Mouse (Mus musculus) heart, embryonic 11.5 days (tissue): ENCODE measurements at regions not wholly inside any gene's neighbourhood (a gene's known extent, or its start where the extent isn't known, plus 50 kb on each side); places are given as distances from the start of the nearest gene placed in this dataset.
"Not testable (repeated sequence)": the region's sequence is repeated elsewhere in the genome, so short reads cannot be mapped to it uniquely, and the experiment has no call there.

Source experiments
- ATAC-seq: fragments of 200-750 bp; cut with Nextera tagmentation; replicated peaks from 2 replicates; pipeline ENCODE4 v1.8.0; 2017; ENCODE audit warnings: moderate library complexity; ENCODE audit not compliant: insufficient number of reproducible peaks, low FRiP score, low TSS enrichment
- H3K27ac ChIP-seq: fragments of 300-500 bp; sonication (generic); 2 replicates; pipeline ENCODE4 v1.5.1; 2014; ENCODE audit warnings: mild to moderate bottlenecking, low read depth, low read length
- H3K27me3 ChIP-seq: fragments of 300-500 bp; sonication (generic); 2 replicates; pipeline ENCODE4 v1.6.1; 2014; ENCODE audit warnings: mild to moderate bottlenecking, low read length, mixed read lengths; ENCODE audit not compliant: control insufficient read depth, insufficient read depth
- H3K36me3 ChIP-seq: fragments of 300-500 bp; sonication (generic); 2 replicates; pipeline ENCODE4 v1.6.1; 2014; ENCODE audit warnings: mild to moderate bottlenecking, low read length, moderate library complexity, mixed read lengths; ENCODE audit not compliant: control insufficient read depth, insufficient read depth
- H3K4me1 ChIP-seq: fragments of 300-500 bp; sonication (generic); 2 replicates; pipeline ENCODE4 v1.6.1; 2014; ENCODE audit warnings: low read length; ENCODE audit not compliant: control insufficient read depth, insufficient read depth
- H3K4me2 ChIP-seq: fragments of 300-500 bp; sonication (generic); 2 replicates; pipeline ENCODE4 v1.6.1; 2014; ENCODE audit warnings: mild to moderate bottlenecking, moderate library complexity
- H3K4me3 ChIP-seq: fragments of 300-500 bp; sonication (generic); 2 replicates; pipeline ENCODE4 v1.5.1; 2014; ENCODE audit warnings: low read depth, low read length
- H3K9ac ChIP-seq: fragments of 300-500 bp; sonication (generic); 2 replicates; pipeline ENCODE4 v1.6.1; 2014; ENCODE audit warnings: mild to moderate bottlenecking, low read depth, low read length, moderate library complexity
- H3K9me3 ChIP-seq: fragments of 300-500 bp; sonication (generic); replicated peaks from 2 replicates; pipeline ENCODE4 v1.6.1; 2016; ENCODE audit warnings: low read length; ENCODE audit not compliant: control insufficient read depth
- WGBS: fragments of 180-500 bp; shearing (Covaris S2); extraction: QIAGEN DNeasy Blood & Tissue Kit; methylation state at CpG from one replicate; pipeline ENCODE4 v1.1.7; 2014; ENCODE audit not compliant: insufficient replicate concordance; 5-methylcytosine and 5-hydroxymethylcytosine counted together

DNA sequence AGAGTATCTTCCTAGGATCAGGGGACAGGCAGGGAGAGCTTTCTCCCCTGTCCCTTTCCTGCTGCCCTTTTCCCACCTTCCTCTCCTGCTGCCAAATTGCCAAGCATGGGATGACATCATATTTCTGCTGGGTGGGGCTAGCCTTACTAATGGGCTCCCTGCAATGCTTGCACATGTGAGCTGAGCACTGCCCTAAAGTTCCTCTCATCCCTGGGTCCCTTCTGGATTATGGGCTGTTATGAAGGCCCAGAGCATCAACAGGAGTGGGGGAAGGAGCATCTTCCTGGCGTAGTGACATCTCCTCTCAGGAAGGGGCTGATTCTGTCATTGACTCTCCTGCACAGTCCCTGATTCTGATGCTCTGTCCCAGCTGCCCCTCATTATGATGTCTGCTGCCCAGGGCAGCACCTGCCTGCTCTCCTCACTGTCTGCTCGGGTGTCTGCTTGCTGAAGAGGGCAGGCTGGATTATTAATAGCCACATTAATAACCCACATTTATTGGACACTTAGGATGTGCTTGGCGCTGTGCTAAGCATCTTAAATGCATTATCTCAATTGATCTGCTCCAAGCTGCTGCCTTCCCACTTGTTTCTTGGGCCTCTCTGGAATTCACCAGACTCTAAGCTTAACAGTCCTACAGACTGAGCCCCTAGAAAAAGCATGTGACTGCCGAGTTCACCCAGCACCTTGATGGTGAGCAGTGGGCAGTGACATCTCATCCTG lies 219.1 kb downstream of the Tpra1 start:
- Histone ChIP-seq H3K9me3 (no peaks in the 10 kb centered on the region), H3K27ac (no peak overlapping the region), H3K4me2 (no peak overlapping the region), H3K36me3 (no peaks in the 10 kb centered on the region), H3K4me3 (no peak overlapping the region), H3K9ac (no peak overlapping the region), H3K27me3 (peaks cover 12% of the 10 kb centered on the region), H3K4me1 (no peaks in the 10 kb centered on the region)
- WGBS, result 72% methylated on average over 4 of the region's 4 CpGs
- ATAC-seq, result no peak

DNA sequence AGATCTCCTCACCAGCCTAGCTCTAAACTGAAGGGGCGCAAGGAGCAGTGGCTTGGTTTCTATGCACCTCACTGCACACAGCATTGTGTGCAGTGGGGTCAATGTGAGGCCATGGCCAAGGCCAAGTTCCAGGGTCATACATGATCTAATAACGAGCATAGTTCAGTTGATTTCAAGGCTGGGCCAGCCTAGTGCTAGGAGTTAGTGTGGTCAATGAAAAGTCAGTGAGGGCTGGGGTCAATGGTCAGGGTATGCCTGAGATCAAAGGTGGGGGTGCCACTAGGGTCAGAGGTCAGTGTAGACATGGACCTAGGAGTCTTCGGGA lies 219.7 kb downstream of the Tpra1 start:
- Histone ChIP-seq H3K9ac (no peak overlapping the region), H3K36me3 (no peaks in the 10 kb centered on the region), H3K9me3 (no peaks in the 10 kb centered on the region), H3K27me3 (peaks cover 17% of the 10 kb centered on the region), H3K4me3 (no peak overlapping the region), H3K4me2 (no peak overlapping the region), H3K4me1 (no peaks in the 10 kb centered on the region), H3K27ac (no peak overlapping the region)
- 72% methylated on average over 3 of the region's 3 CpGs for WGBS
- ATAC-seq, result no peak

DNA sequence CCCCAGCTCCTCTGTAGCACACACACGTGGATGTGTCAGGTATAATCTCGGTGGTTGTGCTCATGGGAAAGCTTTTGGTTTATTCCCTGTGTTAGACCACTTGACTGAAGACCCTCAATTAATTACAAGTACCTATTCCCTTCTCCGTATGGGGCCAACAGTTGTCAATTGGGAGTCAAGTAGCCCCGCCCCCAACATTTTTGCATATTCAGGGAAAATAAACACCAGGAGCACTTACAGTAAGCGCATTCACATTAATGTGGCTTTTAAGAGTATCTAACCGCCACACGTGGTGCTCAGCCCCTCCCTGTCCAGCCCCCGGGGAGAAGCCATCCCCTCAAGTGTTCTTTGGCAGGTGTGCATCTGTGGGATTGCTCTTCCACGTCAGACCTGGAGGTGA lies 223.9 kb downstream of the Tpra1 start:
- peaks cover 20% of the 10 kb centered on the region for H3K27me3 ChIP-seq
- ATAC-seq, result no peak
- H3K27ac ChIP-seq, result no peak overlapping the region
- H3K9me3 ChIP-seq, result no peaks in the 10 kb centered on the region
- H3K4me2 ChIP-seq, result no peak overlapping the region
- no peak overlapping the region for H3K9ac ChIP-seq
- H3K36me3 ChIP-seq, result no peaks in the 10 kb centered on the region
- H3K4me3 ChIP-seq, result no peak overlapping the region
- no peaks in the 10 kb centered on the region for H3K4me1 ChIP-seq
- 48% methylated on average over 9 of the region's 9 CpGs for WGBS

DNA sequence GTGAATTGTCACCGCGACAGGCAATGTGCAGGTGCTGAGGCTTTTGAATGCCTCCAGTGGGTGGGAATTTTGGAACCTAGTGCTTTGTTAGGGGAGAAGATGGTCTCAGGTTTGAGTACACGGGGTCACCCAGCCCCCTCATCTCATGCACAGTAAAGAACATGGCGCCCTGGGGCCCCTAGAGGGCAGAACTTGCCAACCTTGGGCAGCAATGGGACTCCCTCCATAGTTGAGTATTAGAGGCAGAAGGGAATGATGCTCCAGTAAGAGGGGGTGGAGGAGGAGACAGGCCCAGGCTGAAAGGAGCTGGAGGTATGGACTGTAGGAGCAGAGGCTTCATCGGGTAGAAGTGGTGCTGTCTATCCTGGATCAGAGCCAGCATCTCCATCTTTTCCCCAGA lies 226.1 kb downstream of the Tpra1 start:
- peaks cover 20% of the 10 kb centered on the region for H3K27me3 ChIP-seq
- H3K4me1 ChIP-seq, H3K4me3 ChIP-seq, H3K9me3 ChIP-seq, H3K36me3 ChIP-seq, H3K27ac ChIP-seq, H3K4me2 ChIP-seq, H3K9ac ChIP-seq, ATAC-seq: not testable (repeated sequence)
- WGBS, result 55% methylated on average over 5 of the region's 5 CpGs

DNA sequence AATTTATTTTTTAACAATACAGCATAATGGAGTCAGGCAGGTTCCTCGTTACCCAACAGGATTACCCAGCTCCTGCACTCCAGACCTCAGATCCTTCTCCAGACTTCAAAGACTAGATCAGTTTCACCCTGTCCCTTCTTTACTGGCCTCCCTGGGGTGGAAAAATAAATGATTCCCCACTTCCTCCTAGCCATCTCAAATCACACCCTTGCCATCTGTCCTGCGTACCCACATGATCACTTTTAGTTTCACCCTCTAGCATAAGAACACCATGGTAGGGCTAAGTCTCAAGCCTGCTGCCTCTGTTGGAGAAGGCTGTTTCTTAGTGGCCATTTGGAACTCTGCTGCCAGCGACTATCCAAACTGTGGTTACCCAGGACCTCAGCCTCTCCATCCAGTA lies 222.0 kb downstream of the Plxna1 start:
- no peak for ATAC-seq
- Histone ChIP-seq H3K9ac (no peak overlapping the region), H3K4me3 (no peak overlapping the region), H3K27ac (no peak overlapping the region), H3K4me1 (no peaks in the 10 kb centered on the region), H3K27me3 (no peaks in the 10 kb centered on the region), H3K36me3 (no peaks in the 10 kb centered on the region), H3K4me2 (no peak overlapping the region), H3K9me3 (no peaks in the 10 kb centered on the region)
- 66% methylated on average over 3 of the region's 3 CpGs for WGBS

DNA sequence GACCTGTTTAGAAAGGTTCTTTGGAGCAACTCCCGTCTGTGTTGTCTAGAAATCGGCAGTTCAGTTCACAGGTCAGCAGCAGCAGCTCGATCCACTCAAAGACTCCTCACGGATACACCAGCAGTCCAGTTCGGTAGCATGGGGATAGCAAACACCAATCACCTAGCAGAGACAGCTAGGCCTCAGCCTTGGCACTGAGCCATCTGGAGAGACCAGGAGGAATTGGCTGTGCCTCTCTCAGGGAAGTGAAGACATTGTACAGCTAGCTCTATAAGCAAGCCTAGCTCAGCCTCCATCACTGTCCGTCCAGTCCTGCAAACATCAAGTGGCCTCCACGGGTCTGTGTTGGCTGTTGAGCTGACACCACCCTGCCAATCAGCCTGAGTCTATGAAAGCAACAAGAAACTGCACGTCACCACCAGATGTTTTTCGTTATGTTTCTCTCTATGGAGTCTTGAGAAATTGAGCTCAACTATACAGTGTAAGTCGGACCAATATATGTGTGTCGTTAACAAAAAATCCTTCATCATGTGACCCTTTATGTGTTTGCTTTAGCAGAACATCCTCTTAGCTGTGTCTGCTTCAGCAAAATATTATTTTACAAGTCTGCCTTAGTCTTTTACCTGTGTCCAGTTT lies 209.3 kb downstream of the Plxna1 start:
- WGBS, result 68% methylated on average over 11 of the region's 11 CpGs
- no peaks in the 10 kb centered on the region for H3K4me1 ChIP-seq
- H3K9ac ChIP-seq, result no peak overlapping the region
- no peak overlapping the region for H3K4me2 ChIP-seq
- no peaks in the 10 kb centered on the region for H3K9me3 ChIP-seq
- ATAC-seq, result no peak; the same call in 1 of the 2 replicates
- H3K4me3 ChIP-seq, result no peak overlapping the region
- no peaks in the 10 kb centered on the region for H3K27me3 ChIP-seq
- no peak overlapping the region for H3K27ac ChIP-seq
- no peaks in the 10 kb centered on the region for H3K36me3 ChIP-seq

DNA sequence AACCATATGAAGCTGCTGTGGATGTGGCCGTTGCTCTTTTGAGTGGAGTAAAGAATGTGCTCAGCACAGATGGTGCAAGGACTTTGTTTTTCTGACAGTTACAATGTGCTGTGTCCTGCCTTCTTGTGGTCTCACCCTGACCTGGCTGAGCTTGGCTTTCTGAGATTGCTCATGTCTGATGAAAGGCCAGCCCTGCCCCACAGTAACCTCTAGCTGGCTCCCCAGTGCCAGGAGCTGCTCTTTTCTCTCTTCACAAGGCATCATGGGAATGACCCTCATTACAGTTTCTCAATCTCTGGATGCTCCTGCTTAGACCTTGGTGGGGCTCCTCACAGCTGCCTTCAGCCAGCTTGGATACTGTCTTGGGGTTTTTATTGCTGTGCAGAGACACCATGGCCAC lies 204.9 kb downstream of the Plxna1 start:
- H3K4me1 ChIP-seq, result no peaks in the 10 kb centered on the region
- H3K27ac ChIP-seq, result no peak overlapping the region
- 82% methylated on average over 1 of the region's 1 CpGs for WGBS
- no peaks in the 10 kb centered on the region for H3K27me3 ChIP-seq
- no peaks in the 10 kb centered on the region for H3K36me3 ChIP-seq
- H3K4me2 ChIP-seq, result no peak overlapping the region
- no peak overlapping the region for H3K4me3 ChIP-seq
- no peak overlapping the region for H3K9ac ChIP-seq
- no peak for ATAC-seq
- no peaks in the 10 kb centered on the region for H3K9me3 ChIP-seq

DNA sequence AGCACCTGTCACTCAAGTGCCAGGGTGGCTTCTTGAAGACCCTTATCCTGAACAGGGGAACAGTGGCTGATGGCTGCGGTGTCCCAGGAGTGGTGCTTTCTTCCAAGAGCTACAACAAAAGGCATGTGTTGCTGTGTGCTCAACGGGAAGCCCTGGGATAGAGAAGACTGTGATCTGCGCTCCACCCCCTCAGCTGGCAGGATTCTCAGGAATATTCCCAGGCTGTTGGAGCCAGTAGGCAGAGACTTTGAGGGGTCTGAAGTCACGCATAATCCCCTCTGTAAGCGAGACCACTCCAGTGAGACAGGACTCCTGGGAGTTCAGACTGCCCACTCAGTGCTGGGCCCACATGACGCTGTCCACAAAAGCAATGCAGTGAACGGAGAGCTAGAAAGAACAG lies 202.4 kb downstream of the Plxna1 start:
- Histone ChIP-seq H3K4me3 (no peak overlapping the region), H3K4me2 (no peak overlapping the region), H3K27me3 (no peaks in the 10 kb centered on the region), H3K4me1 (no peaks in the 10 kb centered on the region), H3K36me3 (no peaks in the 10 kb centered on the region), H3K9ac (no peak overlapping the region), H3K27ac (no peak overlapping the region), H3K9me3 (no peaks in the 10 kb centered on the region)
- no peak for ATAC-seq
- WGBS, result 53% methylated on average over 7 of the region's 7 CpGs

DNA sequence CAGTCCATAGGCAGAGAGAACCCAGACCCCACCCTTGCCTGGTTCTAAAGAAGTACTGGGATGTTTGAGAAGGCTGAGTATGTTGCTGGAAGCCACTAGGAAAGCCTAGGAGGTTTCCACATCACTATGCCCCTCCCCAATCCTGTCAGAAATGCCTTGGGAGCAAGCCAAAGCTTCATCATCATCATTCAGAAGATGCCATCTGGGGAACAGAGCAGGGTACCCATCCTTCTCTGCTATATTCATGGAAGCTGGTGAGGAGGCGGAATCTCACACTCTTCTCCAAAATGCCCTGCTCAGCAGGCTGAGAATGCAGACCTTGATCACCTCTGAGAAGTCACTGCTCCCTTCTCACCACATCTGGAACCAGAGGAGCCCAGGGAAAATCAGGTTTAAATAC lies 200.7 kb downstream of the Plxna1 start:
- Histone ChIP-seq H3K4me1 (no peaks in the 10 kb centered on the region), H3K27me3 (no peaks in the 10 kb centered on the region), H3K9ac (no peak overlapping the region), H3K36me3 (no peaks in the 10 kb centered on the region), H3K9me3 (no peaks in the 10 kb centered on the region), H3K27ac (no peak overlapping the region), H3K4me2 (no peak overlapping the region), H3K4me3 (no peak overlapping the region)
- WGBS, result 85% methylated on average over 1 of the region's 1 CpGs
- no peak for ATAC-seq
